Mouse (Mus musculus): Measurements from ENCODE around the gene Rora.

Rora gene

GRCm38 (mm10) chr9:68820036-68820435, 166.4 kb downstream of the Rora start:
- no peak for DNase-seq (ENCODE audit: low spot score in 2 of 2)

- peak in 1 of 2 experiments; percentile 45 for DNase-seq (ENCODE audit: low spot score in 2 of 2)
Measured at GRCm38 (mm10) chr9:68820478-68820877, 166.9 kb downstream of the Rora start.

- DNase-seq (ENCODE audit: low spot score in 2 of 2) = no peak
Measured at GRCm38 (mm10) chr9:68821388-68821787, 167.8 kb downstream of the Rora start.

GRCm38 (mm10) chr9:68823292-68823691, 169.7 kb downstream of the Rora start:
- no peak for DNase-seq (ENCODE audit: low spot score in 2 of 2)

- no peak for DNase-seq (ENCODE audit: low spot score in 2 of 2)
Measured at GRCm38 (mm10) chr9:68825107-68825506, 171.5 kb downstream of the Rora start.

- no peak for DNase-seq (ENCODE audit: low spot score in 2 of 2)
Measured at GRCm38 (mm10) chr9:68825841-68826240, 172.3 kb downstream of the Rora start.

- DNase-seq (ENCODE audit: low spot score in 2 of 2) = no peak
Measured at GRCm38 (mm10) chr9:68827441-68827840, 173.9 kb downstream of the Rora start.

GRCm38 (mm10) chr9:68829903-68830302, 176.3 kb downstream of the Rora start:
- no peak for DNase-seq (ENCODE audit: low spot score in 2 of 2)

GRCm38 (mm10) chr9:68833323-68833722, 179.7 kb downstream of the Rora start:
- DNase-seq (ENCODE audit: low spot score in 2 of 2) = no peak

- DNase-seq (ENCODE audit: low spot score in 2 of 2) = no peak
Measured at GRCm38 (mm10) chr9:68835037-68835649, 181.6 kb downstream of the Rora start.

GRCm38 (mm10) chr9:68842134-68842892, 188.7 kb downstream of the Rora start:
- DNase-seq (ENCODE audit: low spot score in 2 of 2) = no peak

- peak in 1 of 2 experiments; percentile 25 for DNase-seq (ENCODE audit: low spot score in 2 of 2)
Measured at GRCm38 (mm10) chr9:68845556-68845955, 192.0 kb downstream of the Rora start.

- no peak for DNase-seq (ENCODE audit: low spot score in 2 of 2)
Measured at GRCm38 (mm10) chr9:68850321-68850720, 196.7 kb downstream of the Rora start.

- no peak for DNase-seq (ENCODE audit: low spot score in 2 of 2)
Measured at GRCm38 (mm10) chr9:68852201-68852600, 198.6 kb downstream of the Rora start.

- no peak for DNase-seq (ENCODE audit: low spot score in 2 of 2)
Measured at GRCm38 (mm10) chr9:68852934-68853333, 199.3 kb downstream of the Rora start.

GRCm38 (mm10) chr9:68859500-68859899, 205.9 kb downstream of the Rora start:
- no peak for DNase-seq (ENCODE audit: low spot score in 2 of 2)

- DNase-seq (ENCODE audit: low spot score in 2 of 2) = no peak
Measured at GRCm38 (mm10) chr9:68866317-68866716, 212.7 kb downstream of the Rora start.

GRCm38 (mm10) chr9:68873838-68874237, 220.3 kb downstream of the Rora start:
- no peak for DNase-seq (ENCODE audit: low spot score in 2 of 2)

GRCm38 (mm10) chr9:68874544-68874943, 221.0 kb downstream of the Rora start:
- no peak for DNase-seq (ENCODE audit: low spot score in 2 of 2)

- DNase-seq (ENCODE audit: low spot score in 2 of 2) = no peak
Measured at GRCm38 (mm10) chr9:68875791-68876190, 222.2 kb downstream of the Rora start.

- DNase-seq (ENCODE audit: low spot score in 2 of 2) = no peak
Measured at GRCm38 (mm10) chr9:68876289-68876688, 222.7 kb downstream of the Rora start.

GRCm38 (mm10) chr9:68881896-68882295, 228.3 kb downstream of the Rora start:
- no peak for DNase-seq (ENCODE audit: low spot score in 2 of 2)

- DNase-seq (ENCODE audit: low spot score in 2 of 2) = no peak
Measured at GRCm38 (mm10) chr9:68883005-68883404, 229.4 kb downstream of the Rora start.

All from cerebellum, postnatal 4 days (tissue).